Mouse (Mus musculus): ENCODE measurements around the gene Abhd17a. TPM values are rescaled to one million over a fixed set of nuclear protein-coding genes. Genes with fewer than 3 reads are reported as not detected.

The Abhd17a gene
- total RNA-seq, 2 experiments from 2014 or later: 206 to 216 TPM

GRCm38 (mm10) chr10:80559431-80559830 is 30.7 kb downstream of the Abhd17a start:
- intact Hi-C loops (cut with DNase I): no loop called here
- DNase-seq (ENCODE audit: low spot score in 2 of 2): no peak

GRCm38 (mm10) chr10:80557346-80557965 is 32.7 kb downstream of the Abhd17a start:
- DNase-seq (ENCODE audit: low spot score in 2 of 2): peak; percentile 66 to 73
- intact Hi-C loops (cut with DNase I): loop anchor here (1.0 kb wide), 1 partner anchor 111 kb away; no protein-coding TSS in a partner anchor

DNA sequence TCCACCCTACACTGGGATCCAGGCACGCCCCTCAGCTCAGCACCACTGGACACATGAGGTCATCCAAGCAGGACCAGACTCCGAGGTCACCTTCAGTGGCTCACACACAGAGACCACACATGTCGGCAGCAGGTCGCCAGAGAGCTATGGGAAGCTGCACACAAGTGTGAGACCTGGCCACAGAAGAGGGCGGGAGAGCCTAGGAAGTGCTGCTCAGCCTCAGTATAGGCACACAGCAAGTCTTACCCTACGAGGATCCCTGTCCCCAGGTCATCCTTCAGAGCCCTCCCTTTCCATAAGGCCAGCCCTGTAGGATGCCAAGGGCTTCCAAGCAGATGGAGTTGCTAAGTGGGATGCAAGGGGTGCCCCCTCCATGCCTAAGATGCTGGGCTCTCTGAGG is 36.1 kb downstream of the Abhd17a start:
- DNase-seq (ENCODE audit: low spot score in 2 of 2): no peak
- intact Hi-C loops (cut with DNase I): no loop called here

GRCm38 (mm10) chr10:80553575-80553974 is 36.6 kb downstream of the Abhd17a start:
- intact Hi-C loops (cut with DNase I): no loop called here
- no peak for DNase-seq (ENCODE audit: low spot score in 2 of 2)

GRCm38 (mm10) chr10:80552364-80552763 is 37.8 kb downstream of the Abhd17a start:
- intact Hi-C loops (cut with DNase I): no loop called here

DNA sequence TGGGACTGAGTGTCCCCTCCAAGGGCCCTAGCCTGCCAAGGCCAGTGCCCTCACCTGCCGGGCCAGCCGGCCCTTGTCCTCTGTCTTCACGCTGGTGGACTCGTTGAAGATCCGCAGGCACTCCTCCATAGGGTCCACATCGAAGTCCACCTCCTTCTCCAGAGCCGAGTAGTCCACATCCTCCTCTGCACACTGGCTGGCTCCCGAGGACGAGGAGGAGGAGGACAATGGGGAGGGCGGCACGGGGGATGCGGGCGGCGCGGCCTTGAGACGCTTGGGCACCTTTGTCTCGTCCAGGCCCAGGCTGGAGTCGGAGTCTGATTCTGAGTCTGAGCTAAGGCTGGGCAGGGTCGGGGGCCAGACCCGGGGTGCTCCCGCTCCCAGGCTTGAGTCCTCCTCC is 40.9 kb downstream of the Abhd17a start:
- intact Hi-C loops (cut with DNase I): loop anchor here (2.0 to 5.0 kb wide), 2 partner anchors 42 to 102 kb away; no protein-coding TSS in a partner anchor
- no peak for DNase-seq (ENCODE audit: low spot score in 2 of 2)

More at GRCm38 (mm10) chr10:80552364-80552763, 37.8 kb downstream of the Abhd17a start:
- no peak for DNase-seq (ENCODE audit: low spot score in 2 of 2)

GRCm38 (mm10) chr10:80548428-80549006 is 41.6 kb downstream of the Abhd17a start:
- peak in 1 of 2 experiments; percentile 45 for DNase-seq (ENCODE audit: low spot score in 2 of 2)
- intact Hi-C loops (cut with DNase I): loop anchor here (2.0 to 5.0 kb wide), 2 partner anchors 41 to 102 kb away; no protein-coding TSS in a partner anchor

DNA sequence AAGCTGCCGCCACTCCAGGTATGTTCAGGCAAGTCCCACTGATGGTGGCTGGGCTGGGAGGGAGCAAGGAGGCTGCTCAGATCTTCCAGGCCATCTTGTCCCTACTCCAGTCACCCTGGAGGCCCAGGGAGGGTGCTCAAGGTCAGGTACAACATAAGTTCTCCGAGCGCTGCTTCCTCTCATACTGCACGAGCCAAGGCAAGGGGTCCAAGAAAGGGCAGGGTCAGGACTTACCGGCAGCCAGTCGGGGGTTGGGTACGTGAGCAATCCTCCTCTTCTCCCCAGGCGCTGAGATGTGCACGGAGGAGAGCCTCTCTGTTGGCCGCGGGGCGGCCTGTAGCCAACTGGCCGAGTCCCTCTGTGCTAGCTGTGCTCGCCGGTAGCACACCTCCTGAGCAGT is 42.6 kb downstream of the Abhd17a start:
- intact Hi-C loops (cut with DNase I): loop anchor here (5.0 kb wide), 1 partner anchor 40 kb away; no protein-coding TSS in a partner anchor
- DNase-seq (ENCODE audit: low spot score in 2 of 2): no peak

DNA sequence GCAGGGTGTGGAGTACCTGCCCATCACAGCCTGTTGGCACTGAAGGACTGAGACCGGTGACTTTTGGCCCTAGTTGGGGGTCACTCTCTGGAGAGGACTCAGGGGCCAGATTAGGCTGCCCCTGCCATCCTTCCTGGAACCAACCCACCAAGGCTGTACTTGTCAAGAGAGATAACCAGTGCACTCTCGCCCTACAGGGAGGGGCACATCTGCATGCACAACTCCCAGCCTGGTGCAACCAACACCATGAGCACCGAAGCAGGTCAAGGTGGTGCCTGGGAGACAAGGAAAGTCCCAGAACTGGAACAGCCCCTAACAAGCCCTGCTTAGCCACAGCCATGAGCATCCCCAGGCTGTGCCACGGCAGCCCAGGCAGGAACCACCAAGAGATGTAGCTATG is 43.2 kb downstream of the Abhd17a start:
- no peak for DNase-seq (ENCODE audit: low spot score in 2 of 2)
- intact Hi-C loops (cut with DNase I): loop anchor here (5.0 kb wide), 1 partner anchor 40 kb away; no protein-coding TSS in a partner anchor

DNA sequence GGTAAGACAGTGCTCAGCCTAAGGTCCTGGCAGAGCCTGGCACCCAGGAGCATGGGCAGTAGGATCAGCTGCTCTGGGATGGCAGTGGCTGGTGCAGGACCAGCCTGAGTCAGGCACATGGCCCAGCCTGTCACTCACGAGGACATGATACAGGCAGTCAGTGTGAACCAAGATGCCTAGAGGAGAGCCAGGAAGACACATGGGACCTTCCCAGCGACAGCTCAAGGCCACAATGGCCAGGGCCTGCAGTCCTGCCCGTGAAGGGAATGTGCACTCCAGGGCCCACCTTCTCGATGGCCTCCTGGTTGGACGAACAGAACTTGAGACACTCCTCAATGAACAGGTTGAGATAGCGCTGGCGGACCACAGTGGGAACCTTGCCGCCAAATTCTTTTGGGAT is 44.6 kb downstream of the Abhd17a start:
- intact Hi-C loops (cut with DNase I): loop anchor here (5.0 kb wide), 1 partner anchor 38 kb away; no protein-coding TSS in a partner anchor
- DNase-seq (ENCODE audit: low spot score in 2 of 2): no peak

DNA sequence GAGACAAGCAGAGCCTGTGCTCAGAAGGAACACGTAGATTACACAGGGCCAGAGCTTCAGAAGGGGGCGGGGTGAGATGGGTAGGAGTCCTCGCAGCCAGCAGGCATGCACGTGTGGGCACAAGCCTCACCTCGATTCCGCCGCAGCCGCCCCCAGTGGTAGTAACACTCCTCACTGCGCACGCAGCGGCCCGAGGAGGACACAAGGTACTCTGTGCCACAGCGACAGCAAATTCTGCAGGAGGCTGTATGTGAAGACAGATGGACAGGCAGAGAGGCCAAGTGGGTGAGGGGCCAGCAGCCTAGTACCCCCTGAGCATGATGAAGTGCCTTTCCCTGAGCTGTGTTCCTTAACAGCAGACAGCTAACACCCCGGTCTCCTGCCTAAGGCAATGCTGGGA is 46.3 kb downstream of the Abhd17a start:
- intact Hi-C loops (cut with DNase I): no loop called here
- no peak for DNase-seq (ENCODE audit: low spot score in 2 of 2)

GRCm38 (mm10) chr10:80539493-80539892 is 50.6 kb downstream of the Abhd17a start:
- intact Hi-C loops (cut with DNase I): no loop called here
- no peak for DNase-seq (ENCODE audit: low spot score in 2 of 2)

DNA sequence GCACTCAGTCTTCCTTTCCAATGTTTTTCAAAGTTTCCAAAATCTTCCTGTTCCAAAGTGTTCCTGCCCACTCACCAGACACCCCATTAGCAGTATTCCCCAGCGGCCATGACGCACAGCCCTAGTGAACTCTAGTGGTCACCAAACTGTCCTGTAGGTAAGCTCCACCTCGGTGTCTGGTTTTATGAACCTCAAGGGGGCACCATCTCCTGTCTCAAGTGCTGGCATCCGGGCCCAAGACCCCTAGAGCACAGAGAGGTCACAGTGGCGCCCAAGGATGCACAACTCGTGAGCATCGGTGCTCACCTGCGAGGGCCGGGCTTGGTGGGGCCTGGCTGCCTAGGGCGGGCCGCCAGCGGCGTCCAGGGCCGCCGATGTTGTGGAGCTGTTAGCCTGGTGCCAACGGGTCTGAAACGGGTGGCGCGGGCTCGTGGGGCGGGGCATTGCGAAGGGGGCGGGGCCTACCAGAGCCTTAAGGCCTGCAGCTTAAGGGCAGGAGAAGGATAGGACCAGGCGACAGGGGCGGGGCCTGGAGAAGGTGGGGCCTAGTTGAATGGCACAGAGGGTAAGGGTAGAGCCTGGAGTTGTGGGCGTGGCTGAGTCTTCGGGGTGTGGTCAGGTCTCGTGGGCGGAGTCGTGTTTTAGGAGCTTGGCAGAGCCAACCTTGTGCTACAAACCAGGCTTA is 51.3 kb downstream of the Abhd17a start, which contains the start of gene Atp8b3:
Gene Atp8b3, minus strand, starts transcription at position 415 of the 685 bp plus-strand sequence.
- intact Hi-C loops (cut with DNase I): no loop called here
- peak in 1 of 2 experiments; percentile 37 for DNase-seq (ENCODE audit: low spot score in 2 of 2)

DNA sequence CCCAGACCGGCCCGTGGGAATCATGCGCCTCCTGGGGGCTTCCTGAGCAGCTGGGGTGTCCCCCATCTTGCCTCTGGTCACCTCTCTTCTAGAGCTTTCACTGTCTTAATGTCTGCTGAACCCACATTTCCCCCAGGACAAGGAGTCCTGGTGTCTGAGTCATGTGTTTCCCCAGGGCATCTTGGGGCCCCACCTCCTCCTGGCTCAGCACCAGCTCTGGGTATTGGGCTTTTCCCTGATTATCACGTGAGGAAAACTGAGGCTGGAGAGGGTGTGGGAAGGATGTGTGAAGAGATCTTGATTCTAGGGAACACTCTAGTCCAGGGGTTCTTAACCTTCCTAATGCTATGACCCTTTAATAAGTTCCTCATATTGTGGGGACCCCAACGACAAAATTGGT is 52.0 kb downstream of the Abhd17a start:
- intact Hi-C loops (cut with DNase I): no loop called here
- no peak for DNase-seq (ENCODE audit: low spot score in 2 of 2)

DNA sequence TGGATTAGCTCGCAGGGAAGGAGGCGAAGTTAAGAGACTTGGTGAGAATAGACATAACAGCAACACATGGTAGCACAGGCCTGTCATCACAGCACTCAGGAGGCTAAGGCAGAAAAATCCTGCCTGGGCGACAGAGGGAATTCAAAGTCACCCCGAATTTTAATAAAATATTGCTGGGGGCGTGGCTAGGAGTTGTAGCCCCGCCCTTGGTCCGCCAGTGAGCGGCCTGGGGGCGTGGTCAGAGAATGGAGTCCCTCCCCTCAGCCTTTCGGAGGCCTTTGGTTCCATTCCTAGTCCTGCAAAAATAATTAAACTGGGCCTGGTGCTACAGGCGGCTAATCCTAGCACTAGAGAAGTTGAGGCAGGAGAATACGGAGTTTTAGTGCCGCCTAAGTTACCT is 54.4 kb downstream of the Abhd17a start:
- intact Hi-C loops (cut with DNase I): no loop called here
- DNase-seq (ENCODE audit: low spot score in 2 of 2): no peak

DNA sequence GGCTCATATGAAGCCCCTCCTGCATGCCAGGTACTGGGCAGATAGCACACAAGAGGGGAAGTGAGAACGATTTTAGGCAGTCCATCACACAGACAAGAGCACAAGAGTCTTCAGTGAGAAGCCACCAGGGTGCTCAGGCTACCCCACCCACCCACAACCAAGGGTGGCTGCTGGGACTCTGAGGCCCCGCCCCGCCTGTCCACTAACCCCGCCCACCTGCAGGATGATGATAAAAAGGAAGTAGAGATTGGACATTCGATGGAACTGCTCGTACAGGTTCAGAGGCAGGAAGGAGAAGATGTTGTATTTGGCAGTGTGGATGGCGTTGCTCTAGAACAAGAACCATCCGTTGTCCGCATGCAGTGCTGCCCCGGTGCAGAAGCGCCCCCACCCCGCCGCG is 55.1 kb downstream of the Abhd17a start:
- no peak for DNase-seq (ENCODE audit: low spot score in 2 of 2)
- intact Hi-C loops (cut with DNase I): no loop called here

GRCm38 (mm10) chr10:80533704-80534103 is 56.4 kb downstream of the Abhd17a start:
- intact Hi-C loops (cut with DNase I): no loop called here
- no peak for DNase-seq (ENCODE audit: low spot score in 2 of 2)
